Mouse (Mus musculus): ENCODE data around the gene Ostm1. TPM values are rescaled to one million over a fixed set of nuclear protein-coding genes. Genes with fewer than 3 reads are reported as not detected.

The Ostm1 gene
- polyA plus RNA-seq, 1 experiment = not detected

- H3K27ac ChIP-seq (ENCODE audit: insufficient read depth, low read depth, low read length) = no peak overlapping the region
- H3K4me3 ChIP-seq (ENCODE audit: insufficient read depth, low read depth, low read length) = no peak overlapping the region
- no peaks in the 10 kb centered on the region for H3K4me1 ChIP-seq (ENCODE audit: control insufficient read depth, insufficient read depth, low read length)
- WGBS = 66% methylated on average over 4 of the region's 4 CpGs
- TF ChIP-seq POLR2A (IDR thresholded peaks at IDR 0.05; ENCODE audit: insufficient read depth, low read depth, low read length) (no peak), CTCF (IDR thresholded peaks at IDR 0.05; ENCODE audit: insufficient read depth, low read depth, low read length) (no peak)
These were observed 62.7 kb downstream of the Ostm1 start for GRCm38 (mm10) chr10:42646340-42646739.

- no peak overlapping the region for H3K4me3 ChIP-seq (ENCODE audit: insufficient read depth, low read depth, low read length)
- TF ChIP-seq CTCF (IDR thresholded peaks at IDR 0.05; ENCODE audit: insufficient read depth, low read depth, low read length) = no peak
- TF ChIP-seq POLR2A (IDR thresholded peaks at IDR 0.05; ENCODE audit: insufficient read depth, low read depth, low read length) = no peak
- H3K4me1 ChIP-seq (ENCODE audit: control insufficient read depth, insufficient read depth, low read length) = no peaks in the 10 kb centered on the region
- H3K27ac ChIP-seq (ENCODE audit: insufficient read depth, low read depth, low read length) = no peak overlapping the region
- 89% methylated on average over 2 of the region's 2 CpGs for WGBS
These were observed 78.3 kb downstream of the Ostm1 start for GRCm38 (mm10) chr10:42661916-42662315.

GRCm38 (mm10) chr10:42669970-42670369 lies 86.3 kb downstream of the Ostm1 start:
- TF ChIP-seq POLR2A (IDR thresholded peaks at IDR 0.05; ENCODE audit: insufficient read depth, low read depth, low read length) (no peak), CTCF (IDR thresholded peaks at IDR 0.05; ENCODE audit: insufficient read depth, low read depth, low read length) (no peak)
- 95% methylated on average over 4 of the region's 4 CpGs for WGBS
- Histone ChIP-seq H3K27ac (ENCODE audit: insufficient read depth, low read depth, low read length) (no peak overlapping the region), H3K4me1 (ENCODE audit: control insufficient read depth, insufficient read depth, low read length) (no peaks in the 10 kb centered on the region), H3K4me3 (ENCODE audit: insufficient read depth, low read depth, low read length) (no peak overlapping the region)

DNA sequence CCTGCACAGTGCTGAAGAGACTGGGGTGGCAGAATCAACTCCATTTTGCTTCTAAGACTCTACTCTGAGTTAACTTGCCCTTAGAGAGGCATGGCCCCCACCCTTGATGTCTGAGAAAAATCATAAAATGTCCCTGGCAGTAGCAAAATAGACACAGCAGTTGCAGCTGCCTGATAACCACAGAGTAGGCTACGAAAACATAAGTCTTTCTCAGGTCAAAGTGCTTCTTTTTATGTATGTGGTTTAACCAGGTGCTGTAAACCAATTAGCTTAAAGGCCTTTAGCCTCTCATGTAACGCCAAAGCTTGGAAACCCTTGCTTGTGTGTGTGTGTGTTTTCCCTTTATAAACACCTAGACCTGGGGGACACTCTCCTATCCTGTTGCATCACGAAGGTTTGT lies 89.2 kb downstream of the Ostm1 start:
- Histone ChIP-seq H3K4me3 (ENCODE audit: insufficient read depth, low read depth, low read length) (no peak overlapping the region), H3K4me1 (ENCODE audit: control insufficient read depth, insufficient read depth, low read length) (no peaks in the 10 kb centered on the region), H3K27ac (ENCODE audit: insufficient read depth, low read depth, low read length) (no peak overlapping the region)
- no peak for TF ChIP-seq CTCF (IDR thresholded peaks at IDR 0.05; ENCODE audit: insufficient read depth, low read depth, low read length)
- no peak for TF ChIP-seq POLR2A (IDR thresholded peaks at IDR 0.05; ENCODE audit: insufficient read depth, low read depth, low read length)
- 92% methylated on average over 3 of the region's 3 CpGs for WGBS

GRCm38 (mm10) chr10:42675571-42675970 lies 91.9 kb downstream of the Ostm1 start:
- Histone ChIP-seq H3K4me1 (ENCODE audit: control insufficient read depth, insufficient read depth, low read length) (peaks cover 1% of the 10 kb centered on the region), H3K4me3 (ENCODE audit: insufficient read depth, low read depth, low read length) (no peak overlapping the region), H3K27ac (ENCODE audit: insufficient read depth, low read depth, low read length) (no peak overlapping the region)
- no peak for TF ChIP-seq POLR2A (IDR thresholded peaks at IDR 0.05; ENCODE audit: insufficient read depth, low read depth, low read length)
- no peak for TF ChIP-seq CTCF (IDR thresholded peaks at IDR 0.05; ENCODE audit: insufficient read depth, low read depth, low read length)
- 90% methylated on average over 4 of the region's 4 CpGs for WGBS

DNA sequence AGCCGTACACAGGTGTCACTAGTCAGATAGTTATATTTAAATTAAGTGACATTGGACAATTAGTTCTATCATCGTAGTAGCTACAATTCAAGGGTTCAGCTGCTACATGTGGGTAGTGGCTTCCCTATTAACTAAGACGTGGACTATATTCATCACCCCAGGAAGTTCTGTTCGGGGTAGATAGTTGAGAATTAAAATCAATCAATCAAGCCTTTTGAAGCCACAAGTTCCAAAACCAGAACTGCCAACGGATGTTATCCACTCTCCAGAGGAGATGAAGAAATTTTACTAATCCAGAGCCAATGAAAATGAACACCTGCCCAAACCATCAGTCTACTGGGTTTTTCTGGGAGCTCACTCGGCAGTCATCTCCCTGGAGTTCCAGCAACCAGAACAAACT lies 94.7 kb downstream of the Ostm1 start:
- Histone ChIP-seq H3K4me3 (ENCODE audit: insufficient read depth, low read depth, low read length) (peak overlapping the region; percentile 73), H3K4me1 (ENCODE audit: control insufficient read depth, insufficient read depth, low read length) (peaks cover 3% of the 10 kb centered on the region), H3K27ac (ENCODE audit: insufficient read depth, low read depth, low read length) (no peak overlapping the region)
- TF ChIP-seq POLR2A (IDR thresholded peaks at IDR 0.05; ENCODE audit: insufficient read depth, low read depth, low read length) = no peak
- TF ChIP-seq CTCF (IDR thresholded peaks at IDR 0.05; ENCODE audit: insufficient read depth, low read depth, low read length) = no peak
- WGBS = 32% methylated on average over 6 of the region's 6 CpGs

DNA sequence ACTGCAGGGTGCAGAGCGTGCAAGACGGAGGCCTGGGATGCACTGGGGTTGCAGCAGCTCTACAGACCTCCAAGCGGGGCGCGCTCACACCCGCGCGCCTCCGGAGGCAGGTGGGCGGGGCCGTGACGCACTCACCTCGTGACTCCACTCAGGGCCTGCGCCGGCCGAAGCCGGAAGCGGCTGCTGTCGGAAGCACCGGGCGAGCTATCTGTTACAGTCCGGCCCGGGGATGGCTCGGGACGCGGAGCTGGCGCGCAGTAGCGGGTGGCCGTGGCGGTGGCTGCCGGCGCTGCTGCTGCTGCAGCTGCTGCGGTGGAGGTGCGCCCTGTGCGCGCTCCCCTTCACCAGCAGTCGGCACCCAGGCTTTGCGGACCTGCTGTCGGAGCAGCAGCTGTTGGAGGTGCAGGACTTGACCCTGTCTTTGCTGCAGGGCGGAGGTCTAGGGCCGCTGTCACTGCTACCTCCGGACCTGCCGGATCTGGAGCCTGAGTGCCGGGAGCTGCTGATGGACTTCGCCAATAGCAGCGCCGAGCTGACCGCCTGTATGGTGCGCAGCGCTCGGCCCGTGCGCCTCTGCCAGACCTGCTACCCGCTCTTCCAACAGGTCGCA lies 95.2 kb downstream of the Ostm1 start:
- Histone ChIP-seq H3K4me1 (ENCODE audit: control insufficient read depth, insufficient read depth, low read length) (peaks cover 3% of the 10 kb centered on the region), H3K4me3 (ENCODE audit: insufficient read depth, low read depth, low read length) (peak overlapping the region; percentile 73), H3K27ac (ENCODE audit: insufficient read depth, low read depth, low read length) (no peak overlapping the region)
- under 1% methylated on average over 56 of the region's 56 CpGs for WGBS
- TF ChIP-seq CTCF (IDR thresholded peaks at IDR 0.05; ENCODE audit: insufficient read depth, low read depth, low read length) (no peak), POLR2A (IDR thresholded peaks at IDR 0.05; ENCODE audit: insufficient read depth, low read depth, low read length) (peak; percentile 68)

DNA sequence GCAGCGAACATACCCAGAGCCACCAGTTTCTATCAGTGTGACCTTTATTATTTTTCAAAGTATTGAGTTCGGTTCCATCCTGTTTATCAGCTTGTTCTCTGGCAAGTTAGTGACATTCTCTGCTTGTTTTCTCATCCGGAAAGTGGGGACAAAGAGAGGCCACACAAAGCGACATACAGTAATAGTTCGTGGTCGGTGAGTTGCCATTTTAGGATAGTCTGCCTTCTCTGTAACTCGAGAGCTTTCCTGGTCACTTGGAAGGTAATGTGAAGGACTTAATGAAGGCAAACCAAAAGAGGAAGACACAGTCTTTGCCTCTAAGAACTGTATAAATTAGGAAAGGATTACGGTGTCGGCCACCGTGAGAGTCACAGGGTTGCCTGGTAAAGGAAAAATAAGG lies 96.0 kb downstream of the Ostm1 start:
- Histone ChIP-seq H3K4me1 (ENCODE audit: control insufficient read depth, insufficient read depth, low read length) (peaks cover 3% of the 10 kb centered on the region), H3K4me3 (ENCODE audit: insufficient read depth, low read depth, low read length) (peak overlapping the region; percentile 73), H3K27ac (ENCODE audit: insufficient read depth, low read depth, low read length) (no peak overlapping the region)
- 8% methylated on average over 10 of the region's 10 CpGs for WGBS
- TF ChIP-seq POLR2A (IDR thresholded peaks at IDR 0.05; ENCODE audit: insufficient read depth, low read depth, low read length) = no peak
- no peak for TF ChIP-seq CTCF (IDR thresholded peaks at IDR 0.05; ENCODE audit: insufficient read depth, low read depth, low read length)

- Histone ChIP-seq H3K4me3 (ENCODE audit: insufficient read depth, low read depth, low read length) (no peak overlapping the region), H3K4me1 (ENCODE audit: control insufficient read depth, insufficient read depth, low read length) (peaks cover 3% of the 10 kb centered on the region), H3K27ac (ENCODE audit: insufficient read depth, low read depth, low read length) (no peak overlapping the region)
- WGBS = 29% methylated on average over 6 of the region's 6 CpGs
- TF ChIP-seq CTCF (IDR thresholded peaks at IDR 0.05; ENCODE audit: insufficient read depth, low read depth, low read length) (no peak), POLR2A (IDR thresholded peaks at IDR 0.05; ENCODE audit: insufficient read depth, low read depth, low read length) (no peak)
These were observed 97.0 kb downstream of the Ostm1 start for GRCm38 (mm10) chr10:42680582-42681001.
